Mouse (Mus musculus) hindbrain, embryonic 16.5 days (tissue): Measurements from ENCODE around the gene Foxp2. TPM values are rescaled to one million over a fixed set of nuclear protein-coding genes. Genes with fewer than 3 reads are reported as not detected.

Experiments used
- ATAC-seq: fragments of 200-750 bp; cut with Nextera tagmentation; 2 replicates; pipeline ENCODE4 v1.8.0; 2017; ENCODE audit warnings: moderate TSS enrichment, moderate library complexity
- H3K27ac ChIP-seq: fragments of 300-500 bp; sonication (generic); 2 replicates; pipeline ENCODE4 v1.5.1; 2014; ENCODE audit warnings: low read depth, mild to moderate bottlenecking, control low read depth, low read length, moderate library complexity
- H3K27me3 ChIP-seq: fragments of 300-500 bp; sonication (generic); replicated peaks from 2 replicates; pipeline ENCODE4 v1.6.1; 2014; ENCODE audit warnings: low read length; ENCODE audit not compliant: control insufficient read depth, insufficient read depth
- H3K36me3 ChIP-seq: fragments of 300-500 bp; sonication (generic); 2 replicates; pipeline ENCODE4 v1.6.1; 2014; ENCODE audit warnings: mild to moderate bottlenecking, low read length, moderate library complexity, mixed read lengths; ENCODE audit not compliant: control insufficient read depth, insufficient read depth
- H3K4me1 ChIP-seq: fragments of 300-500 bp; sonication (generic); 2 replicates; pipeline ENCODE4 v1.6.1; 2014; ENCODE audit warnings: low read depth, low read length; ENCODE audit not compliant: control insufficient read depth, insufficient read depth
- H3K4me2 ChIP-seq: fragments of 300-500 bp; sonication (generic); 2 replicates; pipeline ENCODE4 v1.6.1; 2014; ENCODE audit warnings: mild to moderate bottlenecking, low read length, control low read depth, moderate library complexity
- H3K4me3 ChIP-seq: fragments of 300-500 bp; sonication (generic); 2 replicates; pipeline ENCODE4 v1.5.1; 2014; ENCODE audit warnings: mild to moderate bottlenecking, low read length, control low read depth, moderate library complexity
- H3K9ac ChIP-seq: fragments of 300-500 bp; sonication (generic); 2 replicates; pipeline ENCODE4 v1.6.1; 2014; ENCODE audit warnings: low read depth, mild to moderate bottlenecking, control low read depth, low read length, moderate library complexity
- H3K9me3 ChIP-seq: fragments of 300-500 bp; sonication (generic); 2 replicates; pipeline ENCODE4 v1.6.1; 2014; ENCODE audit warnings: mild to moderate bottlenecking, low read length, moderate library complexity; ENCODE audit not compliant: control insufficient read depth
- WGBS: fragments of 180-500 bp; shearing (Covaris S2); extraction: QIAGEN DNeasy Blood & Tissue Kit; methylation state at CpG from one replicate; pipeline ENCODE4 v1.1.7; 2014; 5-methylcytosine and 5-hydroxymethylcytosine counted together
- polyA plus RNA-seq: library from polyadenylated mRNA; unstranded; fragments of >200 nt; fragmentation: Nextera tagmentation; extraction: Ambion mirVana; gene quantifications from 2 replicates; pipeline ENCODE4 v1.2.1, GENCODE M21; 2015

Gene Foxp2
- polyA plus RNA-seq, 1 experiment from 2014 or later, result 35.3 TPM

- H3K4me2 ChIP-seq, result no peak overlapping the region
- H3K36me3 ChIP-seq, result no peaks in the 10 kb centered on the region
- H3K4me3 ChIP-seq, result no peak overlapping the region
- no peaks in the 10 kb centered on the region for H3K4me1 ChIP-seq
- H3K27ac ChIP-seq, result no peak overlapping the region
- WGBS, result 90% methylated on average over 3 of the region's 3 CpGs
- no peaks in the 10 kb centered on the region for H3K9me3 ChIP-seq
- no peak for ATAC-seq
- H3K9ac ChIP-seq, result no peak overlapping the region
- H3K27me3 ChIP-seq, result no peaks in the 10 kb centered on the region
These were observed 127.3 kb downstream of the Foxp2 start for GRCm38 (mm10) chr6:15028488-15028887.

GRCm38 (mm10) chr6:15029446-15030125 lies 128.4 kb downstream of the Foxp2 start:
- Histone ChIP-seq H3K27ac (no peak overlapping the region), H3K4me2 (no peak overlapping the region), H3K9ac (no peak overlapping the region), H3K36me3 (no peaks in the 10 kb centered on the region), H3K27me3 (no peaks in the 10 kb centered on the region), H3K4me1 (no peaks in the 10 kb centered on the region), H3K4me3 (no peak overlapping the region), H3K9me3 (no peaks in the 10 kb centered on the region)
- whole genome bisulfite sequencing, result 81% methylated on average over 7 of the region's 7 CpGs
- ATAC-seq, result no peak

- no peak overlapping the region for H3K9ac ChIP-seq
- no peaks in the 10 kb centered on the region for H3K9me3 ChIP-seq
- ATAC-seq, result no peak
- H3K4me2 ChIP-seq, result no peak overlapping the region
- H3K4me1 ChIP-seq, result no peaks in the 10 kb centered on the region
- no peaks in the 10 kb centered on the region for H3K27me3 ChIP-seq
- 28% methylated on average over 1 of the region's 1 CpGs for WGBS
- no peaks in the 10 kb centered on the region for H3K36me3 ChIP-seq
- H3K27ac ChIP-seq, result no peak overlapping the region
- H3K4me3 ChIP-seq, result no peak overlapping the region
These were observed 162.1 kb downstream of the Foxp2 start for GRCm38 (mm10) chr6:15063246-15063645.

- no peak for ATAC-seq
- no peaks in the 10 kb centered on the region for H3K4me1 ChIP-seq
- no peak overlapping the region for H3K27ac ChIP-seq
- H3K36me3 ChIP-seq, result no peaks in the 10 kb centered on the region
- H3K27me3 ChIP-seq, result no peaks in the 10 kb centered on the region
- H3K4me2 ChIP-seq, result no peak overlapping the region
- no peak overlapping the region for H3K9ac ChIP-seq
- WGBS, result 64% methylated on average over 1 of the region's 1 CpGs
- H3K9me3 ChIP-seq, result no peaks in the 10 kb centered on the region
- H3K4me3 ChIP-seq, result no peak overlapping the region
These were observed 200.4 kb downstream of the Foxp2 start for GRCm38 (mm10) chr6:15101548-15101947.

- peak; percentile 82 for ATAC-seq
- no peak overlapping the region for H3K9ac ChIP-seq
- no peaks in the 10 kb centered on the region for H3K36me3 ChIP-seq
- 56% methylated on average over 5 of the region's 5 CpGs for WGBS
- H3K27ac ChIP-seq, result no peak overlapping the region
- H3K4me2 ChIP-seq, result no peak overlapping the region
- H3K27me3 ChIP-seq, result no peaks in the 10 kb centered on the region
- no peaks in the 10 kb centered on the region for H3K9me3 ChIP-seq
- no peaks in the 10 kb centered on the region for H3K4me1 ChIP-seq
- no peak overlapping the region for H3K4me3 ChIP-seq
These were observed 219.8 kb downstream of the Foxp2 start for GRCm38 (mm10) chr6:15120916-15121315.

- Histone ChIP-seq H3K9ac (no peak overlapping the region), H3K4me3 (no peak overlapping the region), H3K27ac (no peak overlapping the region), H3K9me3 (no peaks in the 10 kb centered on the region), H3K36me3 (no peaks in the 10 kb centered on the region), H3K27me3 (no peaks in the 10 kb centered on the region), H3K4me1 (no peaks in the 10 kb centered on the region), H3K4me2 (no peak overlapping the region)
- ATAC-seq, result no peak
These were observed 220.2 kb downstream of the Foxp2 start for GRCm38 (mm10) chr6:15121339-15121738.

GRCm38 (mm10) chr6:15130142-15130541 lies 229.0 kb downstream of the Foxp2 start:
- no peak overlapping the region for H3K27ac ChIP-seq
- H3K9me3 ChIP-seq, result no peaks in the 10 kb centered on the region
- H3K4me1 ChIP-seq, result no peaks in the 10 kb centered on the region
- no peaks in the 10 kb centered on the region for H3K27me3 ChIP-seq
- 89% methylated on average over 2 of the region's 2 CpGs for WGBS
- no peak overlapping the region for H3K4me3 ChIP-seq
- ATAC-seq, result no peak
- H3K36me3 ChIP-seq, result no peaks in the 10 kb centered on the region
- H3K4me2 ChIP-seq, result no peak overlapping the region
- no peak overlapping the region for H3K9ac ChIP-seq

- no peak overlapping the region for H3K27ac ChIP-seq
- no peak for ATAC-seq
- no peak overlapping the region for H3K9ac ChIP-seq
- no peak overlapping the region for H3K4me2 ChIP-seq
- no peaks in the 10 kb centered on the region for H3K9me3 ChIP-seq
- no peaks in the 10 kb centered on the region for H3K4me1 ChIP-seq
- 64% methylated on average over 1 of the region's 1 CpGs for WGBS
- H3K36me3 ChIP-seq, result no peaks in the 10 kb centered on the region
- no peaks in the 10 kb centered on the region for H3K27me3 ChIP-seq
- no peak overlapping the region for H3K4me3 ChIP-seq
These were observed 240.9 kb downstream of the Foxp2 start for GRCm38 (mm10) chr6:15142094-15142493.

GRCm38 (mm10) chr6:15151619-15152018 lies 250.5 kb downstream of the Foxp2 start:
- Histone ChIP-seq H3K4me1 (no peaks in the 10 kb centered on the region), H3K27ac (no peak overlapping the region), H3K36me3 (no peaks in the 10 kb centered on the region), H3K9ac (no peak overlapping the region), H3K9me3 (no peaks in the 10 kb centered on the region), H3K4me3 (no peak overlapping the region), H3K4me2 (no peak overlapping the region), H3K27me3 (no peaks in the 10 kb centered on the region)
- ATAC-seq, result no peak
- 31% methylated on average over 3 of the region's 3 CpGs for WGBS
